Mouse (Mus musculus): ENCODE measurements around the gene Uhrf2.
"Not testable (repeated sequence)": the region's sequence is repeated elsewhere in the genome, so short reads cannot be mapped to it uniquely, and the experiment has no call there.

The Uhrf2 gene

GRCm38 (mm10) chr19:30029894-30030635 is at the start of gene Uhrf2:
Gene Uhrf2 (plus strand): TSS chr19:30030513.
- in situ Hi-C loops (cut with MboI; ENCODE audit: unreplicated experiment in 2 of 2), result no loop called here

GRCm38 (mm10) chr19:29984208-29985005 is 45.9 kb upstream of the Uhrf2 start:
- in situ Hi-C loops (cut with MboI; ENCODE audit: unreplicated experiment in 2 of 2), result loop anchor here in 1 of 2 experiments (10.0 kb wide), 2 partner anchors 140 to 220 kb away; no protein-coding TSS in a partner anchor

- in situ Hi-C loops (cut with MboI; ENCODE audit: unreplicated experiment in 2 of 2), result loop anchor here in 1 of 2 experiments (10.0 kb wide), 2 partner anchors 138 to 218 kb away; no protein-coding TSS in a partner anchor
These were observed 43.7 kb upstream of the Uhrf2 start for GRCm38 (mm10) chr19:29986464-29987091.

GRCm38 (mm10) chr19:30000406-30001365 is 29.6 kb upstream of the Uhrf2 start:
- in situ Hi-C loops (cut with MboI; ENCODE audit: unreplicated experiment in 2 of 2), result no loop called here

- in situ Hi-C loops (cut with MboI; ENCODE audit: unreplicated experiment in 2 of 2), result no loop called here
These were observed 28.8 kb upstream of the Uhrf2 start for GRCm38 (mm10) chr19:30001550-30001949.

GRCm38 (mm10) chr19:30003621-30004020 is 26.7 kb upstream of the Uhrf2 start, which contains the start of gene Trpd52l3:
Gene Trpd52l3 (plus strand): TSS chr19:30003790.
- in situ Hi-C loops (cut with MboI; ENCODE audit: unreplicated experiment in 2 of 2), result no loop called here

GRCm38 (mm10) chr19:30006371-30006770 is 23.9 kb upstream of the Uhrf2 start:
- in situ Hi-C loops (cut with MboI; ENCODE audit: unreplicated experiment in 2 of 2), result no loop called here

- in situ Hi-C loops (cut with MboI; ENCODE audit: unreplicated experiment in 2 of 2), result no loop called here
These were observed 19.6 kb upstream of the Uhrf2 start for GRCm38 (mm10) chr19:30010520-30011296.

- in situ Hi-C loops (cut with MboI; ENCODE audit: unreplicated experiment in 2 of 2), result no loop called here
These were observed 16.0 kb upstream of the Uhrf2 start for GRCm38 (mm10) chr19:30014331-30014730.

GRCm38 (mm10) chr19:30016156-30016555 is 14.2 kb upstream of the Uhrf2 start:
- in situ Hi-C loops (cut with MboI; ENCODE audit: unreplicated experiment in 2 of 2), result no loop called here

- in situ Hi-C loops (cut with MboI; ENCODE audit: unreplicated experiment in 2 of 2), result not testable (repeated sequence)
These were observed 6.9 kb upstream of the Uhrf2 start for GRCm38 (mm10) chr19:30023419-30023818.

GRCm38 (mm10) chr19:30029002-30029710 is 1.2 kb upstream of the Uhrf2 start:
- in situ Hi-C loops (cut with MboI; ENCODE audit: unreplicated experiment in 2 of 2), result no loop called here

- in situ Hi-C loops (cut with MboI; ENCODE audit: unreplicated experiment in 2 of 2), result no loop called here
These were observed 539 bp downstream of the Uhrf2 start for GRCm38 (mm10) chr19:30030636-30031467.

- in situ Hi-C loops (cut with MboI; ENCODE audit: unreplicated experiment in 2 of 2), result no loop called here
These were observed 1.2 kb downstream of the Uhrf2 start for GRCm38 (mm10) chr19:30031468-30031931.

GRCm38 (mm10) chr19:30032206-30032605 is 1.9 kb downstream of the Uhrf2 start:
- in situ Hi-C loops (cut with MboI; ENCODE audit: unreplicated experiment in 2 of 2), result no loop called here

GRCm38 (mm10) chr19:30035361-30035760 is 5.0 kb downstream of the Uhrf2 start:
- in situ Hi-C loops (cut with MboI; ENCODE audit: unreplicated experiment in 2 of 2), result no loop called here

GRCm38 (mm10) chr19:30043691-30044090 is 13.4 kb downstream of the Uhrf2 start:
- in situ Hi-C loops (cut with MboI; ENCODE audit: unreplicated experiment in 2 of 2), result no loop called here

- in situ Hi-C loops (cut with MboI; ENCODE audit: unreplicated experiment in 2 of 2), result no loop called here
These were observed 14.3 kb downstream of the Uhrf2 start for GRCm38 (mm10) chr19:30044630-30045029.
